Mouse (Mus musculus) CH12.LX (cell line): Measurements from ENCODE around the gene Atp2b4.

Experiments
- CHD1 ChIP-seq: IDR thresholded peaks from 2 replicates; pipeline ENCODE4 v1.6.1; 2012; ENCODE audit warnings: low read depth, low read length, improper control_type of control experiment, inconsistent platforms
- CTCF ChIP-seq, 2 experiments: IDR thresholded peaks in 1 of 2; conservative IDR thresholded peaks in 1 of 2; 2 replicates each; pipeline ENCODE4 v1.5.1; 2011 to 2012; ENCODE audit warnings: low read depth in 2 of 2, low read length in 2 of 2, improper control_type of control experiment in 1 of 2, inconsistent platforms in 1 of 2, mild to moderate bottlenecking in 1 of 2, moderate library complexity in 1 of 2
- ETS1 ChIP-seq: conservative IDR thresholded peaks from 2 replicates; pipeline ENCODE4 v1.6.1; 2012; ENCODE audit warnings: low read depth, mild to moderate bottlenecking, inconsistent platforms, low read length, improper control_type of control experiment, moderate library complexity
- MAX ChIP-seq: IDR thresholded peaks from 2 replicates; pipeline ENCODE4 v1.6.1; 2011; ENCODE audit warnings: low read length, improper control_type of control experiment
- MXI1 ChIP-seq: IDR thresholded peaks from 2 replicates; pipeline ENCODE4 v1.6.1; 2011; ENCODE audit warnings: mild to moderate bottlenecking, low read depth, low read length, improper control_type of control experiment
- NRF1 ChIP-seq: IDR thresholded peaks from 2 replicates; pipeline ENCODE4 v1.6.1; 2014; ENCODE audit warnings: low read depth, mild to moderate bottlenecking, inconsistent platforms, low read length, improper control_type of control experiment, moderate library complexity
- POLR2A ChIP-seq: IDR thresholded peaks from 2 replicates; pipeline ENCODE4 v1.6.1; 2011; ENCODE audit warnings: low read depth, mild to moderate bottlenecking, improper control_type of control experiment, low read length
- POLR2AphosphoS2 ChIP-seq: IDR thresholded peaks from 2 replicates; pipeline ENCODE4 v1.6.1; 2011; ENCODE audit warnings: low read depth, low read length, improper control_type of control experiment
- TCF12 ChIP-seq: IDR thresholded peaks from 2 replicates; pipeline ENCODE4 v1.6.1; 2014; ENCODE audit warnings: low read depth, mild to moderate bottlenecking, inconsistent platforms, low read length, improper control_type of control experiment

DNA sequence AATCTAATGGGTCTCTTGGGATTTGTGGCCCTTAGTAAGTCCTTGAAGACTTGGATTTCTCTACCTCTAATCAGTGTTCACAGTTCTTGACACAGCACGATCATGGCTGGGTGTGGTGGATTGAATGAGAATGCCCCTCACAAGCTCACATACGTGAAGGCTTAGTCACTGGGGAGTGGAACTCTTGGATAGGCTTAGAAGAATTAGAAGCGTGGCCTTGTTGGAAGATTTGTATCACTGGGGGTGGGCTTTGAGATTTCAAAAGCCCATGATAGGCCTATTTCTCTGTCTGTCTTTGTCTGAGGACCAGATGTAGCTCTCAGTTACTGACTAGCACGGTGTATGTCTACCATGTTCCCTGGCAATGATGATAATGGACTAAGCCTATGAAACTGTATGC is 10.8 kb downstream of the Atp2b4 start:
- TF ChIP-seq POLR2AphosphoS2 (no peak), CTCF (conservative IDR thresholded peaks at IDR 0.05 in 1 of 2, IDR thresholded peaks at IDR 0.05 in 1 of 2; ENCODE audit: low read depth in 2 of 2, low read length in 2 of 2) (no peak), ETS1 (no peak), MAX (no peak), MXI1 (no peak), POLR2A (no peak), TCF12 (no peak), NRF1 (no peak), CHD1 (no peak)
